Mouse (Mus musculus): ENCODE data around the gene Xlr3a. TPM values are rescaled to one million over a fixed set of nuclear protein-coding genes. Genes with fewer than 3 reads are reported as not detected.

The Xlr3a gene
- polyA plus RNA-seq, 1 experiment from 2014 or later, result 3.8 TPM

- 24% methylated on average over 5 of the region's 5 CpGs for WGBS (ENCODE audit: insufficient replicate concordance)
- ATAC-seq (ENCODE audit: low read depth), result no peak
- H3K4me3 ChIP-seq (ENCODE audit: low read depth, low read length), result no peak overlapping the region
Observed at GRCm38 (mm10) chrX:73062323-73062722, 34.6 kb downstream of the Xlr3a start.

GRCm38 (mm10) chrX:73061528-73061927 is 35.4 kb downstream of the Xlr3a start:
- Histone ChIP-seq H3K36me3 (ENCODE audit: control insufficient read depth, insufficient read depth) (no peaks in the 10 kb centered on the region), H3K27me3 (ENCODE audit: control insufficient read depth, insufficient read depth, low read depth, low read length) (no peaks in the 10 kb centered on the region; the same call in 1 of the 2 replicates), H3K4me3 (ENCODE audit: low read depth, low read length) (no peak overlapping the region), H3K9me3 (replicated peaks; ENCODE audit: control insufficient read depth, low read length) (no peaks in the 10 kb centered on the region), H3K27ac (ENCODE audit: low read length) (no peak overlapping the region), H3K4me2 (ENCODE audit: low read depth, low read length) (no peak overlapping the region), H3K4me1 (ENCODE audit: control insufficient read depth, low read depth, low read length) (no peaks in the 10 kb centered on the region), H3K9ac (ENCODE audit: low read depth, low read length) (no peak overlapping the region)
- 61% methylated on average over 1 of the region's 1 CpGs for WGBS (ENCODE audit: insufficient replicate concordance)
- ATAC-seq (ENCODE audit: low read depth), result no peak

More at GRCm38 (mm10) chrX:73062323-73062722, 34.6 kb downstream of the Xlr3a start:
- Histone ChIP-seq H3K27me3 (ENCODE audit: control insufficient read depth, insufficient read depth, low read depth, low read length) (no peaks in the 10 kb centered on the region; the same call in 1 of the 2 replicates), H3K4me1 (ENCODE audit: control insufficient read depth, low read depth, low read length) (no peaks in the 10 kb centered on the region), H3K36me3 (ENCODE audit: control insufficient read depth, insufficient read depth) (no peaks in the 10 kb centered on the region), H3K4me2 (ENCODE audit: low read depth, low read length) (no peak overlapping the region), H3K9me3 (replicated peaks; ENCODE audit: control insufficient read depth, low read length) (no peaks in the 10 kb centered on the region), H3K9ac (ENCODE audit: low read depth, low read length) (no peak overlapping the region), H3K27ac (ENCODE audit: low read length) (no peak overlapping the region)

GRCm38 (mm10) chrX:73053860-73054563 is 42.9 kb downstream of the Xlr3a start:
- Histone ChIP-seq H3K9me3 (replicated peaks; ENCODE audit: control insufficient read depth, low read length) (no peaks in the 10 kb centered on the region), H3K4me2 (ENCODE audit: low read depth, low read length) (peak overlapping the region; percentile 18; the same call in 1 of the 2 replicates), H3K36me3 (ENCODE audit: control insufficient read depth, insufficient read depth) (no peaks in the 10 kb centered on the region), H3K9ac (ENCODE audit: low read depth, low read length) (no peak overlapping the region), H3K4me1 (ENCODE audit: control insufficient read depth, low read depth, low read length) (no peaks in the 10 kb centered on the region), H3K27ac (ENCODE audit: low read length) (no peak overlapping the region), H3K27me3 (ENCODE audit: control insufficient read depth, insufficient read depth, low read depth, low read length) (no peaks in the 10 kb centered on the region), H3K4me3 (ENCODE audit: low read depth, low read length) (no peak overlapping the region)
- WGBS (ENCODE audit: insufficient replicate concordance), result 20% methylated on average over 14 of the region's 14 CpGs
- ATAC-seq (ENCODE audit: low read depth), result peak; percentile 79

GRCm38 (mm10) chrX:73039666-73040065 is 57.2 kb downstream of the Xlr3a start:
- no peak for ATAC-seq (ENCODE audit: low read depth)
- WGBS (ENCODE audit: insufficient replicate concordance), result 65% methylated on average over 12 of the region's 12 CpGs
- H3K9me3 ChIP-seq (replicated peaks; ENCODE audit: control insufficient read depth, low read length), result no peaks in the 10 kb centered on the region
- no peaks in the 10 kb centered on the region for H3K4me1 ChIP-seq (ENCODE audit: control insufficient read depth, low read depth, low read length)
- H3K27me3 ChIP-seq (ENCODE audit: control insufficient read depth, insufficient read depth, low read depth, low read length), result no peaks in the 10 kb centered on the region; the same call in 1 of the 2 replicates
- H3K4me3 ChIP-seq (ENCODE audit: low read depth, low read length), result no peak overlapping the region
- H3K9ac ChIP-seq (ENCODE audit: low read depth, low read length), result no peak overlapping the region
- no peak overlapping the region for H3K4me2 ChIP-seq (ENCODE audit: low read depth, low read length)
- H3K36me3 ChIP-seq (ENCODE audit: control insufficient read depth, insufficient read depth), result no peaks in the 10 kb centered on the region
- H3K27ac ChIP-seq (ENCODE audit: low read length), result no peak overlapping the region

- Histone ChIP-seq H3K4me2 (ENCODE audit: low read depth, low read length) (no peak overlapping the region), H3K27me3 (ENCODE audit: control insufficient read depth, insufficient read depth, low read depth, low read length) (no peaks in the 10 kb centered on the region; the same call in 1 of the 2 replicates), H3K4me3 (ENCODE audit: low read depth, low read length) (no peak overlapping the region), H3K9ac (ENCODE audit: low read depth, low read length) (no peak overlapping the region), H3K36me3 (ENCODE audit: control insufficient read depth, insufficient read depth) (no peaks in the 10 kb centered on the region), H3K4me1 (ENCODE audit: control insufficient read depth, low read depth, low read length) (no peaks in the 10 kb centered on the region), H3K27ac (ENCODE audit: low read length) (no peak overlapping the region), H3K9me3 (replicated peaks; ENCODE audit: control insufficient read depth, low read length) (no peaks in the 10 kb centered on the region)
- ATAC-seq (ENCODE audit: low read depth), result no peak
- 54% methylated on average over 8 of the region's 8 CpGs for WGBS (ENCODE audit: insufficient replicate concordance)
Observed at GRCm38 (mm10) chrX:73038831-73039230, 58.1 kb downstream of the Xlr3a start.

GRCm38 (mm10) chrX:73037003-73037402 is 59.9 kb downstream of the Xlr3a start, which contains the start of gene Pnma5:
Gene Pnma5, minus strand, starts transcription at chrX:73037103.
- no peak within 1 kb of the TSS for H3K9ac ChIP-seq (ENCODE audit: low read depth, low read length)
- H3K4me2 ChIP-seq (ENCODE audit: low read depth, low read length), result no peak within 1 kb of the TSS
- H3K9me3 ChIP-seq (replicated peaks; ENCODE audit: control insufficient read depth, low read length), result no peaks in the 10 kb centered on the region
- no peak within 1 kb of the TSS for H3K27ac ChIP-seq (ENCODE audit: low read length)
- WGBS (ENCODE audit: insufficient replicate concordance), result 43% methylated on average over 1 of the region's 1 CpGs
- no peaks in the 10 kb centered on the region; the same call in 1 of the 2 replicates for H3K27me3 ChIP-seq (ENCODE audit: control insufficient read depth, insufficient read depth, low read depth, low read length)
- no peaks in the 10 kb centered on the region for H3K4me1 ChIP-seq (ENCODE audit: control insufficient read depth, low read depth, low read length)
- H3K4me3 ChIP-seq (ENCODE audit: low read depth, low read length), result no peak within 1 kb of the TSS
- no peaks in the 10 kb centered on the region for H3K36me3 ChIP-seq (ENCODE audit: control insufficient read depth, insufficient read depth)
- ATAC-seq (ENCODE audit: low read depth), result no peak

Other genes with a start within 250 kb of the Xlr3a start
- gene Cetn2, start 178.7 kb downstream of the Xlr3a start, polyA plus RNA-seq (2015; fragmentation: Nextera tagmentation; extraction: Ambion mirVana), result 21.4 and 23.0 TPM in 2 replicates
- 25.9 and 27.4 TPM in 2 replicates for gene Nsdhl, start 178.5 kb downstream of the Xlr3a start, polyA plus RNA-seq (2015; fragmentation: Nextera tagmentation; extraction: Ambion mirVana)
- 0.98 and 1.1 TPM in 2 replicates for gene Zfp185, start 109.8 kb downstream of the Xlr3a start, polyA plus RNA-seq (2015; fragmentation: Nextera tagmentation; extraction: Ambion mirVana)
- gene Pnma5, start 60.0 kb downstream of the Xlr3a start, polyA plus RNA-seq (2015; fragmentation: Nextera tagmentation; extraction: Ambion mirVana), result 0.04 TPM in 1 of 2 replicates, not detected in the other
- gene Pnma3, start 32.3 kb downstream of the Xlr3a start, polyA plus RNA-seq (2015; fragmentation: Nextera tagmentation; extraction: Ambion mirVana), result not detected in 2 replicates
- gene Xlr4a, start 14.6 kb downstream of the Xlr3a start, polyA plus RNA-seq (2015; fragmentation: Nextera tagmentation; extraction: Ambion mirVana), result 0.97 and 1.1 TPM in 2 replicates
- gene Gm14685, start 20.0 kb upstream of the Xlr3a start, polyA plus RNA-seq (2015; fragmentation: Nextera tagmentation; extraction: Ambion mirVana), result 0.21 and 0.44 TPM in 2 replicates
- gene Xlr5b, start 51.7 kb upstream of the Xlr3a start, polyA plus RNA-seq (2015; fragmentation: Nextera tagmentation; extraction: Ambion mirVana), result not detected in 2 replicates
- 0.25 and 0.53 TPM in 2 replicates for gene DXBay18, start 52.4 kb upstream of the Xlr3a start, polyA plus RNA-seq (2015; fragmentation: Nextera tagmentation; extraction: Ambion mirVana)
- not detected in 2 replicates for gene Spin2d, start 79.9 kb upstream of the Xlr3a start, polyA plus RNA-seq (2015; fragmentation: Nextera tagmentation; extraction: Ambion mirVana)
- gene Xlr3b, start 95.1 kb upstream of the Xlr3a start, polyA plus RNA-seq (2015; fragmentation: Nextera tagmentation; extraction: Ambion mirVana), result 2.2 TPM in 2 replicates
- 1.3 and 1.4 TPM in 2 replicates for gene Xlr4b, start 117.2 kb upstream of the Xlr3a start, polyA plus RNA-seq (2015; fragmentation: Nextera tagmentation; extraction: Ambion mirVana)
- gene F8a, start 131.2 kb upstream of the Xlr3a start, polyA plus RNA-seq (2015; fragmentation: Nextera tagmentation; extraction: Ambion mirVana), result 3.0 and 3.1 TPM in 2 replicates
- 0.29 and 0.35 TPM in 2 replicates for gene Xlr4c, start 146.0 kb upstream of the Xlr3a start, polyA plus RNA-seq (2015; fragmentation: Nextera tagmentation; extraction: Ambion mirVana)
- not detected in 2 replicates for gene Xlr3c, start 168.3 kb upstream of the Xlr3a start, polyA plus RNA-seq (2015; fragmentation: Nextera tagmentation; extraction: Ambion mirVana)
- 0.09 TPM in 1 of 2 replicates, not detected in the other for gene Xlr5a, start 195.9 kb upstream of the Xlr3a start, polyA plus RNA-seq (2015; fragmentation: Nextera tagmentation; extraction: Ambion mirVana)
- not detected in 2 replicates for gene Xlr5c, start 195.9 kb upstream of the Xlr3a start, polyA plus RNA-seq (2015; fragmentation: Nextera tagmentation; extraction: Ambion mirVana)
- not detected in 2 replicates for gene Gm45015, start 239.7 kb upstream of the Xlr3a start, polyA plus RNA-seq (2015; fragmentation: Nextera tagmentation; extraction: Ambion mirVana)
- 2.0 and 2.6 TPM in 2 replicates for gene Zfp275, start 245.5 kb upstream of the Xlr3a start, polyA plus RNA-seq (2015; fragmentation: Nextera tagmentation; extraction: Ambion mirVana)